Mouse (Mus musculus): ENCODE measurements around the gene Gtpbp2. TPM values are rescaled to one million over a fixed set of nuclear protein-coding genes. Genes with fewer than 3 reads are reported as not detected.

Gene Gtpbp2
- total RNA-seq, 2 experiments from 2014 or later = 75.8 to 79.5 TPM

- peak; percentile 75 to 78 for DNase-seq (ENCODE audit: low spot score in 2 of 2)
Measured at GRCm38 (mm10) chr17:46152847-46153782, 7.7 kb upstream of the Gtpbp2 start, which contains the start of gene Mad2l1bp. TSS of gene Mad2l1bp (minus strand) at chr17:46153553.

- DNase-seq (ENCODE audit: low spot score in 2 of 2) = no peak
Measured at GRCm38 (mm10) chr17:46154336-46154735, 6.5 kb upstream of the Gtpbp2 start.

- DNase-seq (ENCODE audit: low spot score in 2 of 2) = no peak
Measured at GRCm38 (mm10) chr17:46156680-46157079, 4.2 kb upstream of the Gtpbp2 start.

GRCm38 (mm10) chr17:46157131-46157530 lies 3.7 kb upstream of the Gtpbp2 start:
- DNase-seq (ENCODE audit: low spot score in 2 of 2) = no peak

GRCm38 (mm10) chr17:46159236-46159635 lies 1.6 kb upstream of the Gtpbp2 start:
- DNase-seq (ENCODE audit: low spot score in 2 of 2) = no peak

GRCm38 (mm10) chr17:46160090-46160662 lies 656 bp upstream of the Gtpbp2 start:
- DNase-seq (ENCODE audit: low spot score in 2 of 2) = peak; percentile 89 to 90

- no peak for DNase-seq (ENCODE audit: low spot score in 2 of 2)
Measured at GRCm38 (mm10) chr17:46161179-46161578, 347 bp downstream of the Gtpbp2 start.

- DNase-seq (ENCODE audit: low spot score in 2 of 2) = no peak
Measured at GRCm38 (mm10) chr17:46161710-46162109, 878 bp downstream of the Gtpbp2 start.

GRCm38 (mm10) chr17:46162551-46162950 lies 1.7 kb downstream of the Gtpbp2 start:
- DNase-seq (ENCODE audit: low spot score in 2 of 2) = no peak

GRCm38 (mm10) chr17:46162951-46163421 lies 2.2 kb downstream of the Gtpbp2 start:
- DNase-seq (ENCODE audit: low spot score in 2 of 2) = no peak

- DNase-seq (ENCODE audit: low spot score in 2 of 2) = no peak
Measured at GRCm38 (mm10) chr17:46164301-46164700, 3.5 kb downstream of the Gtpbp2 start.

- no peak for DNase-seq (ENCODE audit: low spot score in 2 of 2)
Measured at GRCm38 (mm10) chr17:46164791-46165190, 4.0 kb downstream of the Gtpbp2 start.

GRCm38 (mm10) chr17:46165460-46165859 lies 4.6 kb downstream of the Gtpbp2 start:
- DNase-seq (ENCODE audit: low spot score in 2 of 2) = no peak

GRCm38 (mm10) chr17:46166270-46166669 lies 5.4 kb downstream of the Gtpbp2 start:
- no peak for DNase-seq (ENCODE audit: low spot score in 2 of 2)

GRCm38 (mm10) chr17:46167014-46167413 lies 6.2 kb downstream of the Gtpbp2 start:
- peak in 1 of 2 experiments; percentile 31 for DNase-seq (ENCODE audit: low spot score in 2 of 2)

GRCm38 (mm10) chr17:46168318-46168717 lies 7.5 kb downstream of the Gtpbp2 start:
- DNase-seq (ENCODE audit: low spot score in 2 of 2) = no peak

- no peak for DNase-seq (ENCODE audit: low spot score in 2 of 2)
Measured at GRCm38 (mm10) chr17:46168768-46169167, 7.9 kb downstream of the Gtpbp2 start.

- DNase-seq (ENCODE audit: low spot score in 2 of 2) = no peak
Measured at GRCm38 (mm10) chr17:46170538-46170937, 9.7 kb downstream of the Gtpbp2 start.

- DNase-seq (ENCODE audit: low spot score in 2 of 2) = no peak
Measured at GRCm38 (mm10) chr17:46182273-46182672, 21.4 kb downstream of the Gtpbp2 start.

GRCm38 (mm10) chr17:46188829-46189228 lies 28.0 kb downstream of the Gtpbp2 start:
- no peak for DNase-seq (ENCODE audit: low spot score in 2 of 2)

GRCm38 (mm10) chr17:46201151-46201550 lies 40.3 kb downstream of the Gtpbp2 start:
- DNase-seq (ENCODE audit: low spot score in 2 of 2) = no peak

- peak; percentile 92 to 94 for DNase-seq (ENCODE audit: low spot score in 2 of 2)
Measured at GRCm38 (mm10) chr17:46202421-46203071, 41.7 kb downstream of the Gtpbp2 start, which contains the start of the genes Polh and Xpo5. TSS of gene Polh (minus strand) at chr17:46202645. TSS of gene Xpo5 (plus strand) at chr17:46202782.
